Mouse (Mus musculus) intestine, embryonic 15.5 days (tissue): ENCODE measurements at regions not wholly inside any gene's neighbourhood (a gene's known extent, or its start where the extent isn't known, plus 50 kb on each side); places are given as distances from the start of the nearest gene placed in this dataset.
A peak's percentile ranks its signal among the peaks of the same experiment; 100 is the strongest.

Experiments used
- ATAC-seq: fragments of 200-750 bp; cut with Nextera tagmentation; 2 replicates; pipeline ENCODE4 v1.8.0; 2017; ENCODE audit warnings: moderate TSS enrichment, moderate library complexity
- H3K27ac ChIP-seq: fragments of 300-500 bp; sonication (generic); 2 replicates; pipeline ENCODE4 v1.5.1; 2015; ENCODE audit warnings: mild to moderate bottlenecking, inconsistent platforms
- H3K27me3 ChIP-seq: fragments of 300-500 bp; sonication (generic); replicated peaks from 2 replicates; pipeline ENCODE4 v1.6.1; 2015; ENCODE audit warnings: inconsistent platforms
- H3K36me3 ChIP-seq: fragments of 300-500 bp; sonication (generic); 2 replicates; pipeline ENCODE4 v1.6.1; 2015; ENCODE audit warnings: inconsistent platforms
- H3K4me1 ChIP-seq: fragments of 300-500 bp; sonication (generic); replicated peaks from 2 replicates; pipeline ENCODE4 v1.6.1; 2015; ENCODE audit warnings: inconsistent platforms
- H3K4me2 ChIP-seq: fragments of 300-500 bp; sonication (generic); replicated peaks from 2 replicates; pipeline ENCODE4 v1.6.1; 2015; ENCODE audit warnings: mild to moderate bottlenecking, inconsistent platforms
- H3K4me3 ChIP-seq: fragments of 300-500 bp; sonication (generic); replicated peaks from 2 replicates; pipeline ENCODE4 v1.5.1; 2015; ENCODE audit warnings: inconsistent platforms
- H3K9ac ChIP-seq: fragments of 300-500 bp; sonication (generic); 2 replicates; pipeline ENCODE4 v1.6.1; 2015; ENCODE audit warnings: inconsistent platforms
- H3K9me3 ChIP-seq: fragments of 300-500 bp; sonication (generic); 2 replicates; pipeline ENCODE4 v1.6.1; 2016; ENCODE audit warnings: inconsistent platforms
- WGBS: fragments of 180-500 bp; shearing (Covaris S2); methylation state at CpG from one replicate; pipeline ENCODE4 v1.1.7; 2015; 5-methylcytosine and 5-hydroxymethylcytosine counted together

GRCm38 (mm10) chr6:116767738-116768522 lies 51.2 kb upstream of the Tmem72 start:
- no peak overlapping the region for H3K4me3 ChIP-seq
- no peaks in the 10 kb centered on the region for H3K9me3 ChIP-seq
- ATAC-seq: peak; percentile 58
- no peaks in the 10 kb centered on the region for H3K36me3 ChIP-seq
- H3K4me2 ChIP-seq: no peak overlapping the region
- no peaks in the 10 kb centered on the region for H3K27me3 ChIP-seq
- H3K27ac ChIP-seq: peak overlapping the region; percentile 29; the same call in 1 of the 2 replicates
- no peak overlapping the region for H3K9ac ChIP-seq
- 29% methylated on average over 17 of the region's 17 CpGs for WGBS
- H3K4me1 ChIP-seq: no peaks in the 10 kb centered on the region

- Histone ChIP-seq H3K9me3 (no peaks in the 10 kb centered on the region), H3K4me2 (no peak overlapping the region), H3K9ac (no peak overlapping the region), H3K4me3 (no peak overlapping the region), H3K27ac (no peak overlapping the region), H3K36me3 (no peaks in the 10 kb centered on the region), H3K27me3 (no peaks in the 10 kb centered on the region), H3K4me1 (no peaks in the 10 kb centered on the region)
- WGBS: 76% methylated on average over 12 of the region's 12 CpGs
- ATAC-seq: no peak
Observed at GRCm38 (mm10) chr6:116774954-116775675, 58.4 kb upstream of the Tmem72 start.

- H3K27me3 ChIP-seq: no peaks in the 10 kb centered on the region
- no peak for ATAC-seq
- H3K36me3 ChIP-seq: no peaks in the 10 kb centered on the region
- WGBS: 61% methylated on average over 3 of the region's 3 CpGs
- H3K9me3 ChIP-seq: no peaks in the 10 kb centered on the region
- no peak overlapping the region for H3K4me3 ChIP-seq
- H3K27ac ChIP-seq: no peak overlapping the region
- H3K4me2 ChIP-seq: no peak overlapping the region
- H3K4me1 ChIP-seq: no peaks in the 10 kb centered on the region
- H3K9ac ChIP-seq: no peak overlapping the region
Observed at GRCm38 (mm10) chr6:116786553-116787335, 70.0 kb upstream of the Tmem72 start.

GRCm38 (mm10) chr6:116793321-116793960 lies 76.7 kb upstream of the Tmem72 start:
- H3K9ac ChIP-seq: no peak overlapping the region
- ATAC-seq: peak; percentile 72; the same call in 1 of the 2 replicates
- no peak overlapping the region for H3K27ac ChIP-seq
- peaks cover 7% of the 10 kb centered on the region; the same call in 1 of the 2 replicates for H3K4me1 ChIP-seq
- H3K4me2 ChIP-seq: 0 out of 2 replicates have a peak overlapping the region, but pooled peaks have one; percentile 11
- H3K4me3 ChIP-seq: no peak overlapping the region
- no peaks in the 10 kb centered on the region for H3K36me3 ChIP-seq
- H3K9me3 ChIP-seq: no peaks in the 10 kb centered on the region
- H3K27me3 ChIP-seq: no peaks in the 10 kb centered on the region
- 25% methylated on average over 4 of the region's 4 CpGs for WGBS

- Histone ChIP-seq H3K27me3 (no peaks in the 10 kb centered on the region), H3K9me3 (no peaks in the 10 kb centered on the region), H3K27ac (peak overlapping the region; percentile 17; the same call in 1 of the 2 replicates), H3K9ac (no peak overlapping the region), H3K4me2 (0 out of 2 replicates have a peak overlapping the region, but pooled peaks have one; percentile 11), H3K4me3 (no peak overlapping the region), H3K4me1 (peaks cover 7% of the 10 kb centered on the region; the same call in 1 of the 2 replicates), H3K36me3 (no peaks in the 10 kb centered on the region)
- WGBS: 29% methylated on average over 9 of the region's 9 CpGs
- ATAC-seq: peak; percentile 75
Observed at GRCm38 (mm10) chr6:116793961-116794336, 77.2 kb upstream of the Tmem72 start.

- ATAC-seq: peak; percentile 82
- H3K27ac ChIP-seq: peak overlapping the region; percentile 48
Observed at GRCm38 (mm10) chr6:116821215-116821912, 104.7 kb upstream of the Tmem72 start.

GRCm38 (mm10) chr6:116822605-116823004 lies 105.9 kb upstream of the Tmem72 start:
- Histone ChIP-seq H3K9me3 (no peaks in the 10 kb centered on the region), H3K9ac (no peak overlapping the region), H3K27me3 (no peaks in the 10 kb centered on the region), H3K4me3 (no peak overlapping the region), H3K27ac (no peak overlapping the region), H3K4me1 (peaks cover 12% of the 10 kb centered on the region), H3K4me2 (no peak overlapping the region), H3K36me3 (no peaks in the 10 kb centered on the region)
- 92% methylated on average over 6 of the region's 6 CpGs for WGBS
- no peak for ATAC-seq

More at GRCm38 (mm10) chr6:116821215-116821912, 104.7 kb upstream of the Tmem72 start:
- Histone ChIP-seq H3K4me3 (no peak overlapping the region), H3K4me2 (no peak overlapping the region), H3K9me3 (no peaks in the 10 kb centered on the region), H3K4me1 (peaks cover 12% of the 10 kb centered on the region), H3K9ac (no peak overlapping the region), H3K27me3 (no peaks in the 10 kb centered on the region), H3K36me3 (no peaks in the 10 kb centered on the region)
- WGBS: 36% methylated on average over 12 of the region's 12 CpGs

GRCm38 (mm10) chr6:116825628-116826027 lies 108.9 kb upstream of the Tmem72 start:
- no peak for ATAC-seq
- Histone ChIP-seq H3K9ac (no peak overlapping the region), H3K27ac (no peak overlapping the region)

GRCm38 (mm10) chr6:116829341-116829740 lies 112.6 kb upstream of the Tmem72 start:
- peak; percentile 47; the same call in 1 of the 2 replicates for ATAC-seq
- Histone ChIP-seq H3K36me3 (no peaks in the 10 kb centered on the region), H3K4me2 (no peak overlapping the region), H3K9me3 (no peaks in the 10 kb centered on the region), H3K27ac (no peak overlapping the region), H3K4me1 (no peaks in the 10 kb centered on the region), H3K4me3 (no peak overlapping the region), H3K27me3 (no peaks in the 10 kb centered on the region), H3K9ac (no peak overlapping the region)
- WGBS: 47% methylated on average over 2 of the region's 2 CpGs

More at GRCm38 (mm10) chr6:116825628-116826027, 108.9 kb upstream of the Tmem72 start:
- Histone ChIP-seq H3K4me3 (no peak overlapping the region), H3K9me3 (no peaks in the 10 kb centered on the region), H3K4me1 (peaks cover 12% of the 10 kb centered on the region), H3K27me3 (no peaks in the 10 kb centered on the region), H3K36me3 (no peaks in the 10 kb centered on the region), H3K4me2 (no peak overlapping the region)
- 83% methylated on average over 2 of the region's 2 CpGs for WGBS

GRCm38 (mm10) chr6:116845990-116846862 lies 129.5 kb upstream of the Tmem72 start:
- Histone ChIP-seq H3K9me3 (no peaks in the 10 kb centered on the region), H3K27ac (no peak overlapping the region)
- ATAC-seq: peak; percentile 34; the same call in 1 of the 2 replicates

More at GRCm38 (mm10) chr6:116845990-116846862, 129.5 kb upstream of the Tmem72 start:
- H3K27me3 ChIP-seq: no peaks in the 10 kb centered on the region
- H3K36me3 ChIP-seq: no peaks in the 10 kb centered on the region
- no peak overlapping the region for H3K9ac ChIP-seq
- H3K4me2 ChIP-seq: no peak overlapping the region
- no peak overlapping the region for H3K4me3 ChIP-seq
- WGBS: 65% methylated on average over 11 of the region's 11 CpGs
- no peaks in the 10 kb centered on the region for H3K4me1 ChIP-seq
